Comparison of ENCODE assay signal across 8 mouse cellular contexts in the genomic region with DNA sequence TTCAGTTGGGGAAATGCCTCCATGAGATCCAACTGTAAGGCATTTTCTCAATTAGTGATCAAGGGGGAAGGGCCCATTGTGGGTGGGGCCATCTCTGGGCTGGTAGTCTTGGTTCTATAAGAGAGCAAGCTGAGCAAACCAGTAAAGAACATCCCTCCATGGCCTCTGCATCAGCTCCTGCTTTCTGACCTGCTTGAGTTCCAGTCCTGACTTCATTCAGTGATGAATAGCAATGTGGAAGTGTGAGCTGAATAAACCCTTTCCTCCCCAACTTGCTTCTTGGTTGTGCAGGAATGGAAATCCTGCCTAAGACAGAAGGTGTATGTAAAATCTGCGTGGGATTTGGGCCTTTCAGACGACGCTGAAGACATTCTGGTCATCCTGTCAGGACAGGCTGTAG. TPM values are rescaled to one million over a fixed set of nuclear protein-coding genes. Genes with fewer than 3 reads are reported as not detected.
DNase-seq lines count a peak whose midpoint lies in the region; ATAC-seq and TF ChIP-seq lines count a peak whose summit lies in the region.
"Not testable (repeated sequence)": the region's sequence is repeated elsewhere in the genome, so short reads cannot be mapped to it uniquely, and the experiment has no call there.

No protein-coding gene starts in this region.

- H3K36me3 ChIP-seq in forebrain, embryonic 13.5 days (ENCODE audit: poor library complexity, severe bottlenecking): peaks cover 28% of the 10 kb centered on the region
- peaks cover 22% of the 10 kb centered on the region for H3K36me3 ChIP-seq in heart, embryonic 16.5 days (ENCODE audit: control insufficient read depth, insufficient read depth)
- H3K36me3 ChIP-seq in limb, embryonic 15.5 days: peaks cover 27% of the 10 kb centered on the region
- H3K36me3 ChIP-seq in macrophage (ENCODE audit: inconsistent target): peaks cover 21% of the 10 kb centered on the region
- peaks cover 26% of the 10 kb centered on the region for H3K36me3 ChIP-seq in neural tube, embryonic 14.5 days (ENCODE audit: control insufficient read depth, insufficient read depth, low read length)

- H3K27ac ChIP-seq in bone marrow macrophage, adult 2 months (ENCODE audit: insufficient read depth, low read depth, low read length): peak overlapping the region; percentile 41
- peak overlapping the region; percentile 100 for H3K27ac ChIP-seq in forebrain, embryonic 13.5 days
- H3K27ac ChIP-seq in heart, embryonic 16.5 days (ENCODE audit: low read length): peak overlapping the region; percentile 99
- peak overlapping the region; percentile 95 for H3K27ac ChIP-seq in limb, embryonic 15.5 days
- H3K27ac ChIP-seq in macrophage: peak overlapping the region; percentile 64
- peak overlapping the region; percentile 81 for H3K27ac ChIP-seq in neural tube, embryonic 14.5 days (ENCODE audit: low read depth, low read length)

- WGBS in forebrain, embryonic 13.5 days: 58% methylated on average over 3 of the region's 3 CpGs
- WGBS in heart, embryonic 16.5 days: 50% methylated on average over 3 of the region's 3 CpGs
- WGBS in limb, embryonic 15.5 days: 45% methylated on average over 3 of the region's 3 CpGs
- 67% methylated on average over 3 of the region's 3 CpGs for WGBS in macrophage (ENCODE audit: missing documents)
- 53% methylated on average over 3 of the region's 3 CpGs for WGBS in neural tube, embryonic 14.5 days

- H3K9ac ChIP-seq in forebrain, embryonic 13.5 days: peak overlapping the region; percentile 100
- peak overlapping the region; percentile 74 for H3K9ac ChIP-seq in heart, embryonic 16.5 days (ENCODE audit: low read length)
- H3K9ac ChIP-seq in limb, embryonic 15.5 days: not testable (repeated sequence)
- H3K9ac ChIP-seq in neural tube, embryonic 14.5 days (replicated peaks; ENCODE audit: low read depth, low read length): peak overlapping the region; percentile 33; the same call in 1 of the 2 replicates

- peak overlapping the region; percentile 92 for H3K4me2 ChIP-seq in forebrain, embryonic 13.5 days
- H3K4me2 ChIP-seq in heart, embryonic 16.5 days (ENCODE audit: low read depth, low read length): peak overlapping the region; percentile 82
- peak overlapping the region; percentile 42 for H3K4me2 ChIP-seq in limb, embryonic 15.5 days
- H3K4me2 ChIP-seq in neural tube, embryonic 14.5 days (ENCODE audit: low read depth, low read length): peak overlapping the region; percentile 61

- not testable (repeated sequence) for H3K9me3 ChIP-seq in forebrain, embryonic 13.5 days (replicated peaks); heart, embryonic 16.5 days (replicated peaks; ENCODE audit: control insufficient read depth, low read length); limb, embryonic 15.5 days; neural tube, embryonic 14.5 days (ENCODE audit: control insufficient read depth, low read length)

- peak; percentile 53 for DNase-seq in 3T3-L1 (ENCODE audit: low read depth, low spot score)
- DNase-seq in kidney, adult 18-20 months: peak; percentile 4

- peaks cover 60% of the 10 kb centered on the region for H3K79me2 ChIP-seq in macrophage (ENCODE audit: inconsistent target)

- TF ChIP-seq CTCF in bone marrow macrophage, adult 2 months (IDR thresholded peaks at IDR 0.05; ENCODE audit: low read depth, low read length): not testable (repeated sequence)

- H3K4me3 ChIP-seq in bone marrow macrophage, adult 2 months (ENCODE audit: insufficient read depth, low read length): peak overlapping the region; percentile 38
- peak overlapping the region; percentile 95 for H3K4me3 ChIP-seq in forebrain, embryonic 13.5 days
- peak overlapping the region; percentile 89 for H3K4me3 ChIP-seq in heart, embryonic 16.5 days (ENCODE audit: low read length)
- peak overlapping the region; percentile 63 for H3K4me3 ChIP-seq in limb, embryonic 15.5 days
- peak overlapping the region; percentile 34 for H3K4me3 ChIP-seq in macrophage (ENCODE audit: inconsistent target)
- H3K4me3 ChIP-seq in neural tube, embryonic 14.5 days (ENCODE audit: low read depth, low read length): peak overlapping the region; percentile 93

- not testable (repeated sequence) for H3K27me3 ChIP-seq in forebrain, embryonic 13.5 days; heart, embryonic 16.5 days (ENCODE audit: control insufficient read depth, insufficient read depth, low read length); limb, embryonic 15.5 days; neural tube, embryonic 14.5 days (ENCODE audit: control insufficient read depth, insufficient read depth, low read length)

- ATAC-seq in forebrain, embryonic 13.5 days; heart, embryonic 16.5 days (replicated peaks; ENCODE audit: extremely low read depth, insufficient read depth, low FRiP score); limb, embryonic 15.5 days (ENCODE audit: insufficient number of reproducible peaks, low FRiP score, low TSS enrichment, low read depth); neural tube, embryonic 14.5 days (ENCODE audit: low read depth): not testable (repeated sequence)

- not testable (repeated sequence) for TF ChIP-seq POLR2A in bone marrow macrophage, adult 2 months (IDR thresholded peaks at IDR 0.05; ENCODE audit: borderline replicate concordance, low read depth, low read length)

- peaks cover 21% of the 10 kb centered on the region for H3K4me1 ChIP-seq in bone marrow macrophage, adult 2 months (ENCODE audit: control insufficient read depth, insufficient read depth, low read length)
- H3K4me1 ChIP-seq in forebrain, embryonic 13.5 days: peaks cover 57% of the 10 kb centered on the region
- peaks cover 35% of the 10 kb centered on the region for H3K4me1 ChIP-seq in heart, embryonic 16.5 days (ENCODE audit: control insufficient read depth, insufficient read depth, low read length)
- peaks cover 39% of the 10 kb centered on the region for H3K4me1 ChIP-seq in limb, embryonic 15.5 days
- peaks cover 31% of the 10 kb centered on the region for H3K4me1 ChIP-seq in neural tube, embryonic 14.5 days (ENCODE audit: control insufficient read depth, insufficient read depth, low read length)

RNA-seq across cellular contexts. Expression of a gene that starts 0.9 kb away (rescaled TPM):
- polyA plus RNA-seq in bone marrow macrophage, adult 2 months (2012; ENCODE audit: insufficient read depth, insufficient read length, missing spikeins): 481 and 519 TPM in 2 replicates
- 1,790 and 1,841 TPM in 2 replicates for polyA plus RNA-seq in forebrain, embryonic 13.5 days (2015; fragmentation: Nextera tagmentation; extraction: Ambion mirVana)
- 634 and 654 TPM in 2 replicates for polyA plus RNA-seq in heart, embryonic 16.5 days (2015; fragmentation: Nextera tagmentation; extraction: Ambion mirVana)
- polyA plus RNA-seq in limb, embryonic 15.5 days (2015; fragmentation: Nextera tagmentation; extraction: Ambion mirVana): 811 and 833 TPM in 2 replicates
- total RNA-seq in macrophage (2018; cell fraction: chromatin; rRNA removed): 100 to 1,000 TPM in 2 of 26 experiments, 10 to 100 TPM in 21, 1 to 10 TPM in 3; 6.5 to 144 (median 36.4) TPM
- total RNA-seq in macrophage (2018; cell fraction: cytosol; rRNA removed): 100 to 1,000 TPM; 196 to 602 (median 339) TPM
- 100 to 1,000 TPM in 17 of 26 experiments, 10 to 100 TPM in 9; 35.0 to 372 (median 132) TPM for total RNA-seq in macrophage (2018; cell fraction: nucleus; rRNA removed)
- 187 to 603 TPM (median 205 TPM) in 3 replicates for polyA plus RNA-seq in macrophage (2018)
- 1,611 and 1,626 TPM in 2 replicates for polyA plus RNA-seq in neural tube, embryonic 14.5 days (2014; fragmentation: Nextera tagmentation; extraction: Ambion mirVana)

RNA-seq across cellular contexts. Expression of a gene that starts 2.3 kb away (rescaled TPM):
- polyA plus RNA-seq in bone marrow macrophage, adult 2 months (2012; ENCODE audit: insufficient read depth, insufficient read length, missing spikeins): 16.1 and 17.7 TPM in 2 replicates
- 15.1 and 18.4 TPM in 2 replicates for polyA plus RNA-seq in forebrain, embryonic 13.5 days (2015; fragmentation: Nextera tagmentation; extraction: Ambion mirVana)
- polyA plus RNA-seq in heart, embryonic 16.5 days (2015; fragmentation: Nextera tagmentation; extraction: Ambion mirVana): 14.7 and 15.0 TPM in 2 replicates
- 13.0 and 15.0 TPM in 2 replicates for polyA plus RNA-seq in limb, embryonic 15.5 days (2015; fragmentation: Nextera tagmentation; extraction: Ambion mirVana)
- total RNA-seq in macrophage (2018; cell fraction: chromatin; rRNA removed): 10 to 100 TPM in 23 of 26 experiments, 1 to 10 TPM in 3; 7.4 to 51.1 (median 30.4) TPM
- 10 to 100 TPM; 10.2 to 24.5 (median 18.6) TPM for total RNA-seq in macrophage (2018; cell fraction: cytosol; rRNA removed)
- 10 to 100 TPM in 23 of 26 experiments, 1 to 10 TPM in 3; 9.1 to 73.1 (median 23.0) TPM for total RNA-seq in macrophage (2018; cell fraction: nucleus; rRNA removed)
- 12.5 to 32.8 TPM (median 22.9 TPM) in 3 replicates for polyA plus RNA-seq in macrophage (2018)
- polyA plus RNA-seq in neural tube, embryonic 14.5 days (2014; fragmentation: Nextera tagmentation; extraction: Ambion mirVana): 6.0 and 8.5 TPM in 2 replicates

RNA-seq across cellular contexts. Expression of a gene that starts 16.0 kb away (rescaled TPM):
- 52.7 and 69.3 TPM in 2 replicates for polyA plus RNA-seq in bone marrow macrophage, adult 2 months (2012; ENCODE audit: insufficient read depth, insufficient read length, missing spikeins)
- polyA plus RNA-seq in forebrain, embryonic 13.5 days (2015; fragmentation: Nextera tagmentation; extraction: Ambion mirVana): 57.0 and 57.7 TPM in 2 replicates
- polyA plus RNA-seq in heart, embryonic 16.5 days (2015; fragmentation: Nextera tagmentation; extraction: Ambion mirVana): 119 and 134 TPM in 2 replicates
- 60.2 and 70.9 TPM in 2 replicates for polyA plus RNA-seq in limb, embryonic 15.5 days (2015; fragmentation: Nextera tagmentation; extraction: Ambion mirVana)
- total RNA-seq in macrophage (2018; cell fraction: chromatin; rRNA removed): 100 to 1,000 TPM in 13 of 26 experiments, 10 to 100 TPM in 13; 29.5 to 202 (median 99.7) TPM
- 10 to 100 TPM; 38.5 to 62.3 (median 49.4) TPM for total RNA-seq in macrophage (2018; cell fraction: cytosol; rRNA removed)
- 100 to 1,000 TPM in 2 of 26 experiments, 10 to 100 TPM in 24; 20.3 to 134 (median 61.4) TPM for total RNA-seq in macrophage (2018; cell fraction: nucleus; rRNA removed)
- 42.9 to 64.8 TPM (median 56.1 TPM) in 3 replicates for polyA plus RNA-seq in macrophage (2018)
- polyA plus RNA-seq in neural tube, embryonic 14.5 days (2014; fragmentation: Nextera tagmentation; extraction: Ambion mirVana): 100 and 121 TPM in 2 replicates

RNA-seq across cellular contexts. Expression of a gene that starts 17.5 kb away (rescaled TPM):
- polyA plus RNA-seq in bone marrow macrophage, adult 2 months (2012; ENCODE audit: insufficient read depth, insufficient read length, missing spikeins): 40.6 and 46.7 TPM in 2 replicates
- 4.5 and 5.2 TPM in 2 replicates for polyA plus RNA-seq in forebrain, embryonic 13.5 days (2015; fragmentation: Nextera tagmentation; extraction: Ambion mirVana)
- polyA plus RNA-seq in heart, embryonic 16.5 days (2015; fragmentation: Nextera tagmentation; extraction: Ambion mirVana): 60.9 and 62.6 TPM in 2 replicates
- polyA plus RNA-seq in limb, embryonic 15.5 days (2015; fragmentation: Nextera tagmentation; extraction: Ambion mirVana): 23.2 and 27.5 TPM in 2 replicates
- total RNA-seq in macrophage (2018; cell fraction: chromatin; rRNA removed): 100 to 1,000 TPM in 10 of 26 experiments, 10 to 100 TPM in 16; 31.1 to 248 (median 85.2) TPM
- total RNA-seq in macrophage (2018; cell fraction: cytosol; rRNA removed): 1,000 to 10,000 TPM in 1 of 26 experiments, 100 to 1,000 TPM in 17, 10 to 100 TPM in 8; 55.4 to 1,018 (median 242) TPM
- 100 to 1,000 TPM in 24 of 26 experiments, 10 to 100 TPM in 2; 54.3 to 647 (median 225) TPM for total RNA-seq in macrophage (2018; cell fraction: nucleus; rRNA removed)
- polyA plus RNA-seq in macrophage (2018): 20.7 to 61.5 TPM (median 37.3 TPM) in 3 replicates
- polyA plus RNA-seq in neural tube, embryonic 14.5 days (2014; fragmentation: Nextera tagmentation; extraction: Ambion mirVana): 4.2 and 6.9 TPM in 2 replicates

RNA-seq across cellular contexts. Expression of a gene that starts 22.1 kb away (rescaled TPM):
- 31.7 and 33.1 TPM in 2 replicates for polyA plus RNA-seq in bone marrow macrophage, adult 2 months (2012; ENCODE audit: insufficient read depth, insufficient read length, missing spikeins)
- polyA plus RNA-seq in forebrain, embryonic 13.5 days (2015; fragmentation: Nextera tagmentation; extraction: Ambion mirVana): 41.3 and 47.9 TPM in 2 replicates
- polyA plus RNA-seq in heart, embryonic 16.5 days (2015; fragmentation: Nextera tagmentation; extraction: Ambion mirVana): 45.9 and 46.9 TPM in 2 replicates
- polyA plus RNA-seq in limb, embryonic 15.5 days (2015; fragmentation: Nextera tagmentation; extraction: Ambion mirVana): 55.5 and 59.0 TPM in 2 replicates
- total RNA-seq in macrophage (2018; cell fraction: chromatin; rRNA removed): 1 to 10 TPM in 12 of 26 experiments, under 1 TPM in 3, not detected in 11; 0.48 to 6.9 (median 1.9) TPM
- 1 to 10 TPM; 4.5 to 9.2 (median 6.2) TPM for total RNA-seq in macrophage (2018; cell fraction: cytosol; rRNA removed)
- total RNA-seq in macrophage (2018; cell fraction: nucleus; rRNA removed): 10 to 100 TPM in 4 of 26 experiments, 1 to 10 TPM in 22; 2.0 to 31.9 (median 4.7) TPM
- 5.9 to 14.4 TPM (median 6.8 TPM) in 3 replicates for polyA plus RNA-seq in macrophage (2018)
- polyA plus RNA-seq in neural tube, embryonic 14.5 days (2014; fragmentation: Nextera tagmentation; extraction: Ambion mirVana): 15.7 and 16.9 TPM in 2 replicates

Comparison
In these comparisons a context has a peak if more than half of its experiments do, and no peak if none do; other contexts are left out.
1. H3K27ac ChIP-seq: peak in every context shown above with its lines; median percentile 100 in forebrain, embryonic 13.5 days; 99 in heart, embryonic 16.5 days; 95 in limb, embryonic 15.5 days; 81 in neural tube, embryonic 14.5 days; 64 in macrophage; 41 in bone marrow macrophage, adult 2 months.
2. H3K4me3 ChIP-seq: peak in every context shown above with its lines; median percentile 95 in forebrain, embryonic 13.5 days; 93 in neural tube, embryonic 14.5 days; 89 in heart, embryonic 16.5 days; 63 in limb, embryonic 15.5 days; 38 in bone marrow macrophage, adult 2 months; 34 in macrophage.
3. H3K4me2 ChIP-seq: peak in every context shown above with its lines; median percentile 92 in forebrain, embryonic 13.5 days; 82 in heart, embryonic 16.5 days; 61 in neural tube, embryonic 14.5 days; 42 in limb, embryonic 15.5 days.